Mouse (Mus musculus): Measurements from ENCODE around the gene Gstp1.

- no peak for TF ChIP-seq CTCF (IDR thresholded peaks at IDR 0.05; ENCODE audit: borderline replicate concordance, extremely low read depth, insufficient read depth, insufficient read length)
- TF ChIP-seq POLR2A (IDR thresholded peaks at IDR 0.05; ENCODE audit: borderline replicate concordance, extremely low read depth, insufficient read depth, insufficient read length, poor library complexity, severe bottlenecking), result no peak
These were observed 46.2 kb downstream of the Gstp1 start for GRCm38 (mm10) chr19:3991562-3991961.
